Mouse (Mus musculus) hindlimb bud, embryonic 11.5 days (tissue): ENCODE results near the gene Cdh23.

Experiments used
- DNase-seq: peaks from one replicate; pipeline ENCODE4 v3.0.0-alpha.2; 2012; ENCODE audit warnings: low read depth, low spot score; ENCODE audit errors: extremely low spot score

Cdh23 gene

GRCm38 (mm10) chr10:60289216-60289615, 407.1 kb downstream of the Cdh23 start:
- DNase-seq = no peak

- no peak for DNase-seq
These were observed 408.6 kb downstream of the Cdh23 start for GRCm38 (mm10) chr10:60287726-60288125.

GRCm38 (mm10) chr10:60287161-60287560, 409.1 kb downstream of the Cdh23 start:
- DNase-seq = no peak

GRCm38 (mm10) chr10:60286546-60286945, 409.7 kb downstream of the Cdh23 start:
- no peak for DNase-seq

GRCm38 (mm10) chr10:60285676-60286372, 410.5 kb downstream of the Cdh23 start:
- no peak for DNase-seq

- no peak for DNase-seq
These were observed 411.1 kb downstream of the Cdh23 start for GRCm38 (mm10) chr10:60285183-60285582.

GRCm38 (mm10) chr10:60284676-60285111, 411.6 kb downstream of the Cdh23 start:
- DNase-seq = no peak

- DNase-seq = no peak
These were observed 412.0 kb downstream of the Cdh23 start for GRCm38 (mm10) chr10:60284248-60284647.

GRCm38 (mm10) chr10:60282116-60283014, 413.9 kb downstream of the Cdh23 start:
- no peak for DNase-seq

- no peak for DNase-seq
These were observed 414.7 kb downstream of the Cdh23 start for GRCm38 (mm10) chr10:60281571-60282050.

- no peak for DNase-seq
These were observed 415.9 kb downstream of the Cdh23 start for GRCm38 (mm10) chr10:60280353-60280752.

GRCm38 (mm10) chr10:60279941-60280301, 416.4 kb downstream of the Cdh23 start:
- DNase-seq = no peak

- DNase-seq = no peak
These were observed 416.9 kb downstream of the Cdh23 start for GRCm38 (mm10) chr10:60279290-60279940.

- DNase-seq = no peak
These were observed 417.5 kb downstream of the Cdh23 start for GRCm38 (mm10) chr10:60278786-60279185.

- no peak for DNase-seq
These were observed 418.3 kb downstream of the Cdh23 start for GRCm38 (mm10) chr10:60278006-60278399.

GRCm38 (mm10) chr10:60277207-60278005, 418.9 kb downstream of the Cdh23 start, which contains the start of gene Psap:
Psap (plus strand) TSS chr10:60277627.
- DNase-seq = peak; percentile 46

GRCm38 (mm10) chr10:60273382-60273781, 422.9 kb downstream of the Cdh23 start:
- no peak for DNase-seq

- DNase-seq = no peak
These were observed 424.0 kb downstream of the Cdh23 start for GRCm38 (mm10) chr10:60272241-60272640.

- DNase-seq = no peak
These were observed 425.3 kb downstream of the Cdh23 start for GRCm38 (mm10) chr10:60271015-60271414.
